Mouse (Mus musculus): ENCODE results near the gene Cabp4.
"Not testable (repeated sequence)": the region's sequence is repeated elsewhere in the genome, so short reads cannot be mapped to it uniquely, and the experiment has no call there.

Cabp4 gene

GRCm38 (mm10) chr19:4125268-4125667 lies 18.6 kb downstream of the Cabp4 start:
- not testable (repeated sequence) for DNase-seq (ENCODE audit: low read depth, low spot score)

- no peak for DNase-seq (ENCODE audit: low read depth, low spot score)
Observed at GRCm38 (mm10) chr19:4124432-4124831, 19.4 kb downstream of the Cabp4 start.

- no peak for DNase-seq (ENCODE audit: low read depth, low spot score)
Observed at GRCm38 (mm10) chr19:4122411-4123370, 21.1 kb downstream of the Cabp4 start.

- not testable (repeated sequence) for DNase-seq (ENCODE audit: low read depth, low spot score)
Observed at GRCm38 (mm10) chr19:4121896-4122295, 21.9 kb downstream of the Cabp4 start.

GRCm38 (mm10) chr19:4121097-4121805 lies 22.6 kb downstream of the Cabp4 start:
- peak; percentile 90 for DNase-seq (ENCODE audit: low read depth, low spot score)

GRCm38 (mm10) chr19:4120496-4120895 lies 23.3 kb downstream of the Cabp4 start:
- no peak for DNase-seq (ENCODE audit: low read depth, low spot score)

GRCm38 (mm10) chr19:4119716-4120487 lies 23.9 kb downstream of the Cabp4 start:
- no peak for DNase-seq (ENCODE audit: low read depth, low spot score)

GRCm38 (mm10) chr19:4118350-4118749 lies 25.5 kb downstream of the Cabp4 start:
- DNase-seq (ENCODE audit: low read depth, low spot score): no peak

GRCm38 (mm10) chr19:4117006-4117405 lies 26.8 kb downstream of the Cabp4 start:
- DNase-seq (ENCODE audit: low read depth, low spot score): no peak

- DNase-seq (ENCODE audit: low read depth, low spot score): no peak
Observed at GRCm38 (mm10) chr19:4115816-4116215, 28.0 kb downstream of the Cabp4 start.

- no peak for DNase-seq (ENCODE audit: low read depth, low spot score)
Observed at GRCm38 (mm10) chr19:4115144-4115543, 28.7 kb downstream of the Cabp4 start.

GRCm38 (mm10) chr19:4114551-4114950 lies 29.3 kb downstream of the Cabp4 start:
- DNase-seq (ENCODE audit: low read depth, low spot score): no peak

GRCm38 (mm10) chr19:4113806-4114230 lies 30.0 kb downstream of the Cabp4 start:
- no peak for DNase-seq (ENCODE audit: low read depth, low spot score)

- no peak for DNase-seq (ENCODE audit: low read depth, low spot score)
Observed at GRCm38 (mm10) chr19:4113186-4113805, 30.5 kb downstream of the Cabp4 start.

GRCm38 (mm10) chr19:4112063-4112960 lies 31.5 kb downstream of the Cabp4 start:
- DNase-seq (ENCODE audit: low read depth, low spot score): no peak

GRCm38 (mm10) chr19:4108535-4108934 lies 35.3 kb downstream of the Cabp4 start:
- no peak for DNase-seq (ENCODE audit: low read depth, low spot score)

- no peak for DNase-seq (ENCODE audit: low read depth, low spot score)
Observed at GRCm38 (mm10) chr19:4106654-4107053, 37.2 kb downstream of the Cabp4 start.

- DNase-seq (ENCODE audit: low read depth, low spot score): no peak
Observed at GRCm38 (mm10) chr19:4104675-4105194, 39.1 kb downstream of the Cabp4 start.

GRCm38 (mm10) chr19:4103792-4104191 lies 40.0 kb downstream of the Cabp4 start:
- DNase-seq (ENCODE audit: low read depth, low spot score): no peak

- DNase-seq (ENCODE audit: low read depth, low spot score): no peak
Observed at GRCm38 (mm10) chr19:4103294-4103693, 40.5 kb downstream of the Cabp4 start.
